Mouse (Mus musculus): ENCODE data around the gene Cd300c2. TPM values are rescaled to one million over a fixed set of nuclear protein-coding genes. Genes with fewer than 3 reads are reported as not detected.
"Not testable (repeated sequence)": the region's sequence is repeated elsewhere in the genome, so short reads cannot be mapped to it uniquely, and the experiment has no call there.

Cd300c2 gene
- under 1 TPM; 0.28 TPM for total RNA-seq (2021)
- long read RNA-seq, experiment 1: 0 reads
- long read RNA-seq, experiment 2: 0 reads

GRCm38 (mm10) chr11:115001474-115002040 lies at the start of gene Cd300c2:
Gene Cd300c2, minus strand, starts transcription at chr11:115001880.
- Histone ChIP-seq H3K27ac (no peak within 1 kb of the TSS), H3K4me3 (no peak within 1 kb of the TSS)
- no peak for TF ChIP-seq CTCF (IDR thresholded peaks at IDR 0.05)
- intact Hi-C loops (cut with DNase I): no loop called here
- DNase-seq: no peak

DNA sequence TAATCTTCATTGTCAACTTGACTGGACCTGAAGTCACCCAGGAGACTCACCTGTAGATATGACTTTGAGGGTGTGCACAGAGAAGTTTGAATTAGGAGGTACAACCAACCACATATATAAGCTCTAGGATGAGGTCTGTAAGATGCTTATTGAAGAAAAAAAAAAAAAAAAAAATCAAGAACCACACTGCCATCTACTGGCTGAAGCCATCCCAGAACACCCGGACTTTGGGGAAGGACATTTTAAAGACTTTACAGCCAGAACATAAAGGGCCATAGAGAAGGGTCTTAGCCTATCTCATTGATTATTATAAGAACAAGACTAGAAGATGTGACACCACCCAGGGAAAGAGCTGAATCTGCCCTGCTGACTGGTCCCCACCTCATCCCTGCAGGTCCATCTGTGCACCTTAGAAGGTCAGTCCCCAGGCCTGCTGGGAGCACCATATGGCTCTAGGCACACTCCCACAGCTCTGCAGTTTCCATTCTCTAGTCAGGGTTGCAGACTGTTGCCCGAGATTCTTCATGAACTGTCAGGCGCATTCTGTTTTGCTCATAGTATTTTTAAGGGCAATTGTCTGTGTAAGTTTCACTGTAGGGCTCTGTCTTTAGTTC lies 47.7 kb upstream of the Cd300c2 start:
- intact Hi-C loops (cut with DNase I): no loop called here
- H3K27ac ChIP-seq: no peak overlapping the region
- H3K4me3 ChIP-seq: no peak overlapping the region
- DNase-seq: no peak
- peak; percentile 43 for TF ChIP-seq CTCF (IDR thresholded peaks at IDR 0.05)

DNA sequence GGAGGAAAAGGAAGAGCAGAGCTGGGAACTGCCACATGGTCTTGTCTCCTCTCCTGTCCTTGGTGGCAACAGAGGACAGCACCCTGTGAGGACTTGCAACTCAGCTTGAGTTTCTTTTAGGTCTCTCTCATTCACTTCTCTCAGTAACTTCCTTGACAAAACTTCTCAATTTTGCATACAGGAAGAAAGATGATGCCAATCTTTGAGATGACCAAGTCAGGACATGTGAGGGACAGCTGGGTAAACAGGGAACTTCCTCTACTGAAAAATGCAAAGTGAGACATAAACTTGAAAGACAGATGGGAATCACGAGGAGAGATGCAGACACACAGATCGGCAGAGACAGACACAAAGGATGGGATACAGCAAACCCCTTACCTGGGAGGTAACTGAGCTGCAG lies 46.6 kb upstream of the Cd300c2 start, which contains the start of gene Cd300ld3:
Gene Cd300ld3 (minus strand): TSS at position 151 of the 400 bp plus-strand sequence.
- no peak for DNase-seq
- TF ChIP-seq CTCF (IDR thresholded peaks at IDR 0.05): no peak
- Histone ChIP-seq H3K4me3 (no peak within 1 kb of the TSS), H3K27ac (no peak within 1 kb of the TSS)
- intact Hi-C loops (cut with DNase I): no loop called here

DNA sequence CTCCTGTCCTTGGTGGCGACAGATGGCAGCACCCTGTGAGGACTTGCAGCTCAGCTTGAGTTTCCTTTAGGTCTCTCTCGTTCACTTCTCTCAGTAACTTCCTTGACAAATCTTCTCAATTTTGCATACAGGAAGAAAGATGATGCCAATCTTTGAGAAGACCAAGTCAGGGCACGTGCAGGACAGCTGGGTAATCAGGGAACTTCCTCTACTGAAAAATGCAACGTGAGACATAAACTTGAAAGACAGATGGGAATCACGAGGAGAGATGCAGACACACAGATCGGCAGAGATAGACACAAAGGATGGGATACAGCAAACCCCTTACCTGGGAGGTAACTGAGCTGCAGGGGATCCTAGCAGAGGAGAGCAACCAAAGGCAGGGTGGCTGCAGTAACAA lies 36.0 kb upstream of the Cd300c2 start, which contains the start of gene Cd300ld5:
Gene Cd300ld5 (minus strand): TSS at position 101 of the 400 bp plus-strand sequence.
- H3K27ac ChIP-seq; H3K4me3 ChIP-seq; DNase-seq; intact Hi-C loops (cut with DNase I): not testable (repeated sequence)

GRCm38 (mm10) chr11:115026912-115027311 lies 25.2 kb upstream of the Cd300c2 start, which contains the start of gene Cd300ld4:
Gene Cd300ld4, minus strand, starts transcription at chr11:115027012.
- H3K27ac ChIP-seq; H3K4me3 ChIP-seq; intact Hi-C loops (cut with DNase I); DNase-seq: not testable (repeated sequence)

- H3K27ac ChIP-seq; DNase-seq; intact Hi-C loops (cut with DNase I); H3K4me3 ChIP-seq: not testable (repeated sequence)
Observed at GRCm38 (mm10) chr11:115016093-115016492, 14.4 kb upstream of the Cd300c2 start, which contains the start of gene Cd300ld2. Gene Cd300ld2, minus strand, starts transcription at chr11:115016193.

DNA sequence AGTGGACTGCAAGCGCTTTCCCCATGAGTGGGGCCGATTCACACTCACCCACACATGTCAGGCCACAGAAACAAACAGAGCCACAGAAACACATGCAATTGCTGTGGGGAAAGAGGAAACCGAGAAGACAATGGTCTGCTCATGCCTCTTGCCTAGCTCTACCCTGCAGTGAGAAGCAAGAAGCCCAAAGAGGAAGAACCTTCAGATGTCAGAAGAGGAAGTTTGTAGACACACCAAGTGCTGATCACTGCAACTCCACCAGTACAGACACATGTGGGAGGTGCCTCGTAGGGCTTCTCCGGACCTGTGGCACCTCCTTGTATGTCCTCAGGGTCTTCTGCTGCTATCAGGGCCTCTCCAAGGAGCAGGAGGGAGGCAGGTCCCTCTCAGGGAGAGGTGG lies 2.4 kb upstream of the Cd300c2 start:
- DNase-seq: no peak
- no peak for TF ChIP-seq CTCF (IDR thresholded peaks at IDR 0.05)
- no peak overlapping the region for H3K27ac ChIP-seq
- no peak overlapping the region for H3K4me3 ChIP-seq
- intact Hi-C loops (cut with DNase I): no loop called here

GRCm38 (mm10) chr11:114989793-114990192 lies 11.9 kb downstream of the Cd300c2 start, which contains the start of gene Cd300ld:
Gene Cd300ld, minus strand, starts transcription at chr11:114989922.
- intact Hi-C loops (cut with DNase I): no loop called here
- TF ChIP-seq CTCF (IDR thresholded peaks at IDR 0.05): no peak
- H3K4me3 ChIP-seq: no peak within 1 kb of the TSS
- H3K27ac ChIP-seq: no peak within 1 kb of the TSS
- no peak for DNase-seq

DNA sequence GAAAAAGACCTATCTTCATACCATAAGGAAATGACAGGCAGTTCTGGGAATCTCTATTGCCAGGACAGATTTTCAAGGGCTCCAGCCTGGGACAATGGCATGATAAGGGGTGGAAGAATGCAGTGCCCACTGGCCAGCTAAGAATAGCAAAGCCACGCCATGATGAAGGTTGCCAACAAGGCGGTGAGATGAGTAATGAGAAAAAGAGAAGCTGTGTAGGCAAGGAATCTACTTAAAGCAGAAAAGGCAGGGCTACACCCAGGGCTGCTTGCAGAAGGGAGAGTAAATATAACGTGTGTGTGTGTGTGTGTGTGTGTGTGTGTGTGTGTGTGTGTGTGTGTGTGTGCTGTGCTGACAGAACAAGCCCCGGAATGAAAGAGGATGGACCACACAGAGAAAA lies 19.8 kb downstream of the Cd300c2 start:
- Histone ChIP-seq H3K27ac (no peak overlapping the region), H3K4me3 (no peak overlapping the region)
- no peak for TF ChIP-seq CTCF (IDR thresholded peaks at IDR 0.05)
- no peak for DNase-seq
- intact Hi-C loops (cut with DNase I): no loop called here

DNA sequence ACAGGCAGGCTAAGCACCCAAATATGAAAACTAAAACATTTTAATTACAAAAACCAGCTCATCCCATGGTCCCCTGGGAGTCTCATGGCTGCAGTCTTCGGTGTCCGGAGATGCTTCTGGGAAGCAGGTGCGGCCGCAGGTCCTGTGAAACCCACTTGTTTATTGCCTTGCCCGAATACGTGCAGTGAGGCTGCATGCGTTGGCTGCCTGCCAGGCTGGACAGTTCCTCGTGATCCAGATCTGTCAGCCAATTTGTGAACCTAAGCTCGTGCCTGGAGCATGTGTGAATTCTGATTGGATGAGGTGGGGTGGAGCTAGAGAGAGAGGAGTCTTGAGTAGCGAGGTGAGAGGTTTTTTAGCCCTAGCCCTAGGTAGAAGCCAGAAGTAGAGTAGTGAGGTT lies 29.0 kb downstream of the Cd300c2 start:
- Histone ChIP-seq H3K27ac (no peak overlapping the region), H3K4me3 (no peak overlapping the region)
- intact Hi-C loops (cut with DNase I): no loop called here
- TF ChIP-seq CTCF (IDR thresholded peaks at IDR 0.05): no peak
- DNase-seq: no peak

GRCm38 (mm10) chr11:114968752-114969207 lies 32.9 kb downstream of the Cd300c2 start, which contains the start of gene Cd300c:
Gene Cd300c, minus strand, starts transcription at chr11:114969157.
- TF ChIP-seq CTCF (IDR thresholded peaks at IDR 0.05): no peak
- Histone ChIP-seq H3K4me3 (no peak within 1 kb of the TSS), H3K27ac (no peak within 1 kb of the TSS)
- intact Hi-C loops (cut with DNase I): no loop called here
- DNase-seq: no peak

DNA sequence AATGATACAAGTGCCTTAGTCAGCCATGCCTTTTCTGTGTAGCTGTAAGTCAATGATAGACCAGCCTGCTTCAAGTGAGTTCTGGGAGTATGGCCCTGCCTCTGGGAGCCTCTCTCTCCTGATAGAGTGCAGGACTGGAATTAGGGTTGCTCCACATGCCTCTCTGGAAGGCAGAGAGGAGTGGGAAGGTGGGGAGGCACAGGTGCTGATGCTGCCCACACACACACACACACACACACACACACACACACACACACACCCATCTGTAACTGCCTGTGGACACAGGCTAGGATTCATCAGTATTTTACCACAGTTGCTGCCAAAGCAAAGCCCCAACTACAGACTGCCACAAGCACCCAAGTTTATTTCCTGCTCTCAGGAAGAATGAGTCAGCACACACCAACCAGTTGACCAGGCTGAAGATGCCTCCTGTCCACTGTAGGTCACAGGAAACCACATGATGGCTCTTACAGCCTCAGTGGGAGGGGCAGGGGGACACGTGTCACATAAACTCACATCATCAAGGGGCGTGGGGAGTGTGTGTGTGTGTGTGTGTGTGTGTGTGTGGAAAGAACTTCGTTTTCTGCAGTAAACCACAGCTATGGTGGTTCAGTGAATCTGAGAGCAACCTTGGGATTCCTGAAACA lies 36.4 kb downstream of the Cd300c2 start:
- no peak for DNase-seq
- no peak for TF ChIP-seq CTCF (IDR thresholded peaks at IDR 0.05)
- H3K4me3 ChIP-seq: no peak overlapping the region
- intact Hi-C loops (cut with DNase I): no loop called here
- H3K27ac ChIP-seq: no peak overlapping the region

- intact Hi-C loops (cut with DNase I): no loop called here
- DNase-seq: no peak
- no peak overlapping the region for H3K4me3 ChIP-seq
- H3K27ac ChIP-seq: no peak overlapping the region
- TF ChIP-seq CTCF (IDR thresholded peaks at IDR 0.05): no peak
Observed at GRCm38 (mm10) chr11:114960369-114960768, 41.3 kb downstream of the Cd300c2 start.

Other genes with a start within 250 kb of the Cd300c2 start
- under 1 TPM; 0.54 to 0.56 TPM for gene Kif19a, start 236.5 kb downstream of the Cd300c2 start, total RNA-seq (2021)
- not detected for gene Btbd17, start 205.9 kb downstream of the Cd300c2 start, total RNA-seq (2021)
- not detected for gene Gpr142, start 203.0 kb downstream of the Cd300c2 start, total RNA-seq (2021)
- gene Gprc5c, start 150.7 kb downstream of the Cd300c2 start, total RNA-seq (2021): 10 to 100 TPM; 45.4 to 82.1 TPM
- gene Cd300a, start 111.8 kb downstream of the Cd300c2 start, total RNA-seq (2021): under 1 TPM; 0.50 to 0.66 TPM
- gene Cd300lb, start 67.5 kb downstream of the Cd300c2 start, total RNA-seq (2021): under 1 TPM; 0.15 to 0.42 TPM
- gene Cd300c, start 32.7 kb downstream of the Cd300c2 start, total RNA-seq (2021): not detected
- gene Cd300ld, start 12.0 kb downstream of the Cd300c2 start, total RNA-seq (2021): under 1 TPM; 0.13 to 0.22 TPM
- not detected for gene Cd300ld2, start 14.3 kb upstream of the Cd300c2 start, total RNA-seq (2021)
- gene Cd300ld4, start 25.1 kb upstream of the Cd300c2 start, total RNA-seq (2021): under 1 TPM; 0.73 to 0.92 TPM
- 1 to 10 TPM in 1 of 2 experiments, under 1 TPM in 1; 0.92 to 1.3 TPM for gene Cd300ld5, start 35.9 kb upstream of the Cd300c2 start, total RNA-seq (2021)
- 1 to 10 TPM in 1 of 2 experiments, not detected in 1; 2.0 TPM for gene Cd300ld3, start 46.5 kb upstream of the Cd300c2 start, total RNA-seq (2021)
- not detected for gene Cd300e, start 60.3 kb upstream of the Cd300c2 start, total RNA-seq (2021)
- gene Rab37, start 89.6 kb upstream of the Cd300c2 start, total RNA-seq (2021): under 1 TPM; 0.17 to 0.36 TPM
- gene Cd300lf, start 132.1 kb upstream of the Cd300c2 start, total RNA-seq (2021): under 1 TPM in 1 of 2 experiments, not detected in 1; 0.31 TPM
- gene Slc9a3r1, start 161.5 kb upstream of the Cd300c2 start, total RNA-seq (2021): 1 to 10 TPM; 1.8 to 2.6 TPM
- 1 to 10 TPM; 7.3 to 7.4 TPM for gene Tmem104, start 185.6 kb upstream of the Cd300c2 start, total RNA-seq (2021)
- 10 to 100 TPM; 12.7 to 16.3 TPM for gene Nat9, start 186.0 kb upstream of the Cd300c2 start, total RNA-seq (2021)

Data from gastrocnemius, adult 2 months (tissue).